Mouse (Mus musculus) right cerebral cortex, postnatal 10 days (tissue): Measurements from ENCODE around the gene Bicra.

ENCODE experiments used
- DNase-seq, 2 experiments: peaks; one replicate each; pipeline ENCODE4 v3.0.0; 2021; ENCODE audit warnings: low spot score in 2 of 2

Bicra gene

DNA sequence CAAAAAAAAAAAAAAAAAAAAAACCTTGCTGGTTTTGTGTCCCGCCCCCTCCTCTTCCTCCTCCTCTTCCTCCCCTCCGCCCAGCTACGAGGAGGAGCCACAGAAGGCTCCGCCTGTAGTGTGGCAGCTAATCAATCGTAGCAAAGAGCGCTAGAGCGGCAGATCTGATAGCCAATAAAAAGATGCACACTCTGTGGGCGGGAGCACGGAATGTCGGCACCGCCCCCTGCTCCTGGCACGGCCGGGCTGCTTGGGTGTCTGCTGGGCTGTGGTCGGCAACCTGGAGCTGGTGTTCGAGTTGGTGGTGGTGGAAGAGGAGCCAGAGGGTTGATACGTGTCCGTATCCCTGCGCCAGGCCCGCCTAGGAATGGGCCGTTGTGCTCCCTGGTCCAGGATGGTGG lies 443 bp upstream of the Bicra start:
- peak; percentile 98 for DNase-seq

GRCm38 (mm10) chr7:16046481-16047337 lies 1.0 kb downstream of the Bicra start:
- peak; percentile 84 to 87 for DNase-seq

GRCm38 (mm10) chr7:16046101-16046480 lies 1.6 kb downstream of the Bicra start:
- peak; percentile 55 to 67 for DNase-seq

DNA sequence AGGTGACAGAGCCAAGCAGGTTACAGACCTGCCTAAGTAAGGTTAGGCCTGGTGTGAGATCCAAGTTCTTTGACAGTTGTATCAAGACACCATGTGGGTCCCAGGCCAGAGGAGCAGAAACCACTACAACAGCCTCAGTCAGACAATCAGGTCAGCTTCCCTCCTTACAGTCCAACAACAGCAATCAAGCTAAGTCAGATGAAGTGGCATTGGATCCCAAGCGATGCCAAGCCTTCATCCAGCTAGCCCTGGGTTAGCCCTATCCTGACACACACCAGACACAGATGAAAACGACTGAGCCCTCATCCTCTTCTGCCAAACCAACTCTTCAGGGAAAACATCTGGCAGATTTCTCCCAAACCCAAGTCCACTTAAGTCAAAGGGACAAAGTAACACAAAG lies 2.2 kb downstream of the Bicra start:
- DNase-seq, result no peak

GRCm38 (mm10) chr7:16044531-16044930 lies 3.2 kb downstream of the Bicra start:
- no peak for DNase-seq

DNA sequence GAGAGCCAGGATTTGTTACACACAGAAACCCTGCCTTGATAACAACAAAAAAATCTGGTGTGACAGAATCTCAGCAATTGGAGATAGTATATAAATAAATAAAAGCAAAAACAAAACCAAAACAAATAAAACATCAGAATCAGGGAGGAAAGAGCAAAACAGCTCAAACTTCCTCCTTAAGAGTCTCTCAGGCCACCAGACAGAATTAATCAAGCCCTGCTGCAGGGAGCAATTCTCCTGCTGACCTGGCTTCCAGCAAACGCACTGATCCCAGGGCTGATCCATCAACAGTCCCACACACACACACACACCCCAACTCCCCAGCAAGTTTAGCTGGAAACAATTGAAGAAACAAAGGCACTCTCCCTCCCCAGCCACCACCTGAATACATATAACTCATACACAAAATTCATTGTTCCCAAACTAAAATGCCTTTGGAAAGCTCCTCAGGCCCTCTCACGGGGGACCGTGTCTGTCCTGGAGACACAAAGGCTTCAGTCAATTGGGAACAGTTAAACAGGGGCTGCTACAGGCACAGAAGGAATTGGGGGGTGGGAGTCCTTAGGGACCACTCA lies 3.8 kb downstream of the Bicra start:
- no peak for DNase-seq

DNA sequence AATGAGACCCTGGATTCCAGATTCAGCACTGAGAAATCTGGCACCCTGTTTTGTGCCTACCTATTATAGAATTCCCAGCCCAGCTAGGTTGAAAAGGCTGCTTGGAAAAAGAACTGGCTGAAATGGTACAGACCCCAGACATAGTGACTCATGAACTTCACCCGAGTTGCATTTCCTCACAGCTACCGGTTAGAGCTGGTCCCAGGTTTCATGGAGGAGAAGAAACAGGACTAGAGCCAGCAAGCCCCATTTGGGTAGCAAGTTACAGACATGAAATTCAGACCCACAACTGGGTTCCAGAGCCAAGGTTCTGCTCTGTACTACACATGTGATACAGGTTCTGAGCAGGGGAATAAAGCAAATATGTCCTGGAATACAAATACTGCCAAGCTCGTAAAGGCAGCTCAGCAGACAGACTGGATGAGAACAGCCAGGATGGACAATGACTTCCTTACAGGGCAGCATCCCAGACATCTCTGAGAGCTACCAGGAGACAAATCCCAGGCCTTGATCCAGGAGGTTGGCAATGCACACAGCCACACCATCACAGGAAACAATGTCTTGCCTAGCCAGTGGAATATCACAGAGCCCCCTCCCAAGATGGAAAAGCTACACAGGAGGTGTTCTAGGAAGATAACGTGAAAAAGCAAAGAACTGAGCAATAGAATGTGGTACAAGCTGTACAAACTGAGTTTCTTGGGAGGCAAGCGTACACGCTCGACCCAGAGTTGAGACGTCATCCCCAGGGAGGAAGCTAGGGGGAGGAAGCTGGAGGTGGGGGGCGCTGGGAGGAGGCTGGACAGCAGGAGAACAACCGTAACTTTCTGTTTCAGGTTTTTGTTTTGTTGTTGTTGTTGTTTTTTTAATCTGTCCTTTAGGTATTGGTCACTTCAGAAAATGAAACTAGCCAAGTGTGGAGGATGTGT lies 4.6 kb downstream of the Bicra start:
- no peak for DNase-seq

DNA sequence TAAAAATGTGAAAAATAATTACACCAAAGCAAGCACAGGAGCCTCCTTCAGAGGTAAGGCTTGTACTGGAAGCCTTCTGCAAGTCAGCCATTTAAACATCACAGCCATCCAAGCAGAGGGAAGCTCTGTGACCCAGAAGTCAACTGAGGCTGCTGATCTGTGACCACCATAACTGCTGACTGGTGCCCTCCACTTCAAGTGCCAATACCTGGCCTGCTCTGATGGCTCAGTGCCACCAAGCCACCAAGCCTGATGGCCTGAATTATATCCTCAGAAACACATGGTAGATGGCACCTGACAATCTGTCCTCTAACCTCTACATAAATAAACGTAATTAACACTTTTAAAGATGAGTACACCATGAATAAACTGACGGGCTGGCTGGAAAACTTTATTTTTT lies 6.5 kb downstream of the Bicra start:
- no peak for DNase-seq

DNA sequence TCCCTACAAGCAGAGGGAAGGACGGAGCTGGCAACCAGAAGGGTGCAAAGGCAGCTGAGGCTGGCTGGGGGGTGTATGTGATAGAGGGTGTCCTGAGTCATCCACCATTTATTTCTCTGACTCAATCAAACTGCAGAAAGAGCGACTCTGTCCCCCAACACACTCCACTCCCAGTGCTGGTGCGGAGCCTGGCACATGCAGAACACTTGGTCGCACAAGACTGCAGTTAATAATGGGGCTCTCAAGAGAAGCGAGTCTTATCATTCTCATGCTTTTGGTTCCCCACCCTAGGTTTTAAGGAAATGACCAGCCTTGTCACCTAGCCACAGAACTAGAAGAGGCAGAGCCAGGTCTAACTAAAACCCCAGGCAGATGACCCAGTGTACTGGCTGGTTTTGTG lies 8.4 kb downstream of the Bicra start:
- no peak for DNase-seq

- DNase-seq, result no peak
Measured at GRCm38 (mm10) chr7:16036972-16037371, 10.7 kb downstream of the Bicra start.

DNA sequence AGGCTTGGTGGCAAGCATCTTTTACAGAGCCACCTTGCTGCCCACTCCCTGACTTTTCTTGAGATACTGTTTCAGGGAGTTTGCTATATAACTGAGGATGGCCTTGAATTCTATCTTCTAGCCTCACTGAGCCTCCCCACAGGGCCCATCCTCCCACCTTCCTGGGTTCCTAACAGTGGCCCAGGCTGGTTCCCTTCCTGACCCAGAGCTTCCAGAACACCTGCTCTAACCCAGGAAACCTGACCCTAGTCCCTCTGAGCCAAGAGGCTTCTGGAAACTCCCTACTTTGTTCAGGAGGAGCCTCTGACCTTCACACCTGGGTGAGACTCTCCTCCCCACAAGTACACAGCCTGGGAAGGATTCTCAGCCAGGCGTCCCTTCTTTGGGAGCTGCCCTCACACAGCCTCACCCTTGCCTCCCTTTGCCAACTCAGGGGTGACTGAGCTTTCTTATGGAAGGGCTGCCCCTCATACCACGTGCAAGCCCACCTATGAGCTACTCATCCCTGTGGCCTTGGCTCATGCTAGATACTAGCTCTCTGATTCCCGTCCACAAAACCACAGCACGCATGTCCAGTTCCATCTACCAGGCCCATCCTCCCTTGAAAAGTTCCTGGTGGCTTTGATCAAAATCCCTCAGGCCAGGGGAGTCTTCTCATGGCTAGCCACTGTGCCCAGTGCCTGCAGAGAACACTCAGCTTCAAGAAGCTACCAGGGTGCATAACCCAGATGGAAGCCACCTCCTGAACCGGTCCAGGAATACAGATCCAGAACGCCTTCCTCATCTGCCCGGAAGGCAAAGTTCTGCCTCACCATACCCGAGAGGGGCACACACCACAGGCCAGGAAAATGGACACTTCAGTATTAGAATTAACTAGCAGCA lies 13.9 kb downstream of the Bicra start:
- no peak for DNase-seq

DNA sequence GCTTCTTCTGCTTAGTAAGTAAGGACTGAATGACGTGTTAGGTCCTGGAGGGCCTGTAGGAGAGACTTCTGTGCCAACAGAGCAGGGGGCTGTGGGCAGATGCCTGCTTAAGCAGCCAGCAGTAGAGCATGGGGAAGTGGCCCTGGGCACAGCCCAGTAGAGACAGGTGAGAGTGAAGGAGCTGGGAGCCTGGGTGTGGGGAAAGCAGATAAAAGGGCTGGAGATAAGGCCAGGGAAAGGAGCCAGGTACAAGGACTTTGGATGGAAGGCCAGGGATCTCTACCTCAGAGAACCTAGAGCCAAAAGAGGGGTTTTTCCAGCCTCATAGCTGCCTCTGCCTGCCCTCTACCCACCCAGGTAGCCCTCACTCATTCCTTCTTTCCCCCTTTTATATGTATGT lies 14.7 kb downstream of the Bicra start:
- DNase-seq, result no peak

DNA sequence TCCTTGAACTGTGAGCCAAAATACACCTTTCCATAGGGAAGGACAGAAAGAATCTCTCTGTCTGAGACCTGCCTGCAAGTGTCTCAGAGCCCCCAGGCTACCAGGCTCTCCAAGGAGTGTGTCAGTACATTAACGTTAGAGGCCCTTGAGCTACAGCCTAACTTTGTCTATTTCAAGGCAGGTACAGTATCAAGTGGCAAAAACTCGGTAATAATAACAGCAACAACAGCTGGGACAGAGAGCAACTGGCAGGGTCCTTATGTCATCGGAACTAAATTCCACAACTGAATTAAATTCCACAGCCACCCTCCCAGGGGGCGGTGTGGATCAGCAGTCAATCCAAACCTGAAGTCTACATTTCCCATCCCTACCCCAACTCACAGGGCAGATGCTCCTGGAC lies 16.6 kb downstream of the Bicra start:
- no peak for DNase-seq

GRCm38 (mm10) chr7:16028102-16028927 lies 19.4 kb downstream of the Bicra start:
- DNase-seq, result peak; percentile 52 to 58

GRCm38 (mm10) chr7:16024603-16025222 lies 23.0 kb downstream of the Bicra start:
- no peak for DNase-seq

DNA sequence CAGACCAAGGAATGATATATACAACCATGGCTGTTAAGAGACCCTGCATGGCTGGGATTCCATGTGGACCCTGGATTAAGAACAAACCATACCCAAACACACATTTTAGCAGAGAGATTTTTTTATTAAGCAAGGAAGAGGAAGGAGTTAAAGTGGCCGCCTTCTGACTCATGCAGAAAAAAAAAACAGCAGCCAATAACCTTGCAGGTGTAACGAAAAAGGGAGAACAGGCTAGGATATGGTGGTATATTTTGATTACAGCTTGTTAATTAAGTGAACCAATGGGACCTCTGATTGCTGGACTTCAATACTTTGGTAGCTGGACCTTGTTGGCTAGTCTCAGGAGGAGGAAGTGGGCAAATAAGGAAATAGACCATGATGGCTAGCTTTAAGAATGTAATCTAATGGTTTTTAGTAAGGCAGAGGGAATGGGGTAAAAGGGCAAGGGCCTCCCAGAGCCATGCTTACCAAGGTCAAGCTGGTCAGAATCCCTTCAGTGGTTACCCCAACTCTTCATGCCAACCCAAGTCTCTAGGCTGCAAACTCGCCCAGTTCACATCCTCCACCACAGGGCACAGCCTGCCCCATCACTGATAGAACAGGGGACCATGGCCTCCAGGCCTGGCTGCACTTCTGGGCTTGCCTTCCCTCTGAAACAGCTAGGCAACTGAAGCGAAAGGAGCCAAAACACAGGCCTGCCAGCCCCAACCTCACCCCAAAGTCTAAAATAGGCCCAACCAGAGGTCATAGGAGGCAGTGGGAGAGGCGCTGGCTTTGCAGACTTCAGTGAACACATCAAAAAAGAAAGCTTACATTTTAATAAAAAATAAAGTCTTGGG lies 28.2 kb downstream of the Bicra start:
- no peak for DNase-seq

GRCm38 (mm10) chr7:16018016-16018810 lies 29.5 kb downstream of the Bicra start:
- no peak for DNase-seq

DNA sequence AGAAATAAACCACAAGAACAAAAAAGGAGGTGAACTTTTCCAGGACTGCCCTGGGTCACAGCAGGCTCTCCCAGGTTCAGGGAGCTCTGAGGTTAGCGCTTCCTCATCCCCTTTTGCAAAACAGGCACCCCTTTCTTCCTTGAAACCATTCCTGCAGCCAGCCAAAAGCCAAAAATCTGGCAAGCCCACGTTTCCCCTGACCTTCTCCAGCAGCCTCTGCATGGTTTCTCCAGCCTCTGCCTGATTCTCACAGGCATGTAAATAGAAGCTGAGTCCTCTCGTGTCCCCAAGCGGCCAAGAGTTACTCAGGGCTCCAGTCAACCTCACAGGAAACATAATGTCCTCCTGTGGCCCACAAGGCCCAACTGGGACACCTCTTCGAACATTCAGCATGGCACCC lies 32.3 kb downstream of the Bicra start:
- no peak for DNase-seq
